Mouse (Mus musculus) lung, adult 18-20 months (tissue): Measurements from ENCODE around the gene Lypla2.
"Not testable (repeated sequence)": the region's sequence is repeated elsewhere in the genome, so short reads cannot be mapped to it uniquely, and the experiment has no call there.

Experiments used
- DNase-seq, 2 experiments: peaks; one replicate each; pipeline ENCODE4 v3.0.0; 2022; ENCODE audit warnings: mixed read lengths in 2 of 2

Gene Lypla2

DNA sequence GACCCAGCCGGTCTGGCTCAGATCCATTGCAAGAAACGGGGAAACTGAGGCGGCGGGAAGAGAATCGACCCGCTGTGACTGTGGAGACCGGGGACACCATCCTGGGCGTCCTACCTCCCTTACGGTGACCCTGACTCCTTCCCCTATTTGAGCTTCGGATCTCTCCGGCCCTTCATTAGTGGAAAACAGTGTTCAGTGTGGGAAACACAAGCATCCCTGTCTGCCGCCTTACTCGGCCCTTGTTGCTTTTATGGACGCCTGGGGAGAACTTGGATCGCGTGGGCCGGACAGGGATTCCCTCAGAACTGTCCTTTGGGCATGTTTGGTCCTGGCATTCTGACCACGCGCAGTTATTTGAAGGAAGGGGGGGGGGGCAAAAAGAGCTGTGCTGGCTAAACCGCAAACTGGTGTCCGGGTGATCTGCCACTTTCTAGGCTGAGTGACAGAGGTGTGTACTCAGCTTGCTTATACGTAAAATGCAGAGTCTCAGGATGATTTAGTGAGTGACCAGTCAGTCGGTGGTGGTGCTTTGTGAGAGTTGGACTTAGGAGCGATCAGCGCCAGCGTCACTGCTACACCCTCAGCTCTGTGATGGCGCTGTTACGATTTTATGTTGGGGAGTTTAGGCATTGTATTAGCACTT lies 25.6 kb downstream of the Lypla2 start:
- no peak for DNase-seq

DNA sequence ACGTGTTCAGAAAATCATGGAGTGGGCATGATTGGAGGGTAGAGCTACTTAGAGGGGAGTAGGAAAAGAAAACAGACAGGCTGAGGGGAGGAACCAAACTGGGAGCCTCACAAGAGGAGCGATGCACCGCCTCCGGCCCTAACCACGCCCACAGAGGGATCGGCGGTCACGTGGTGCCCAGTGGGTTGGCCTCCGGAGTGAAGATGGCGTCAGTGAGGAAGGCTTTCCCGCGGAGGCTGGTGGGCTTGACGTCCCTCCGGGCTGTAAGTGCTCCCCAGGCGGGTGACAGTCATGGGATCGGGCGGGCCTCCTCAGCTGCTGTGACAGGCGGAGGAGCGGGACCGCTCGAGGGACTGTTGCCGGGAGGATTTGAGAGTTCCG lies 26.2 kb downstream of the Lypla2 start, which contains the start of gene Hmgcl:
TSS of gene Hmgcl (plus strand) at position 171 of the 381 bp plus-strand sequence.
- DNase-seq, result peak; percentile 96 to 97

DNA sequence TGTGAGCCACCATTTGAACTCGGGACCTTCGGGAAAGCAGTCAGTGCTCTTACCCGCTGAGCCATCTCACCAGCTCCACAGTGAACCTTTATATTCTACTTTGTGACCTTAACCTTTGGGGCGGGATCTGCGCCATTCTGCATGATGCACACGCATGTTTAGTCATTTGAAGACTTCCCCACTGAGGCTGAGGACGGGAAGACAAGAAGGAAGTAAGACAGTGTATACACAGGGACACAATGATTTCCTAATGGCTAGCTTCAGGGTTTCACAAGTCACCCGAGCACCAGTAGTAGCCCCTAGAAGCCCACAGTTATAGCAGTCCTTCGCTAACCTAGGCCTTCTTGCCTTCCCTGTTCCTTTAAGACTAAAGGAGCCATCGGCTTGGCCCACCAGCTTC lies 26.7 kb downstream of the Lypla2 start:
- DNase-seq, result no peak

DNA sequence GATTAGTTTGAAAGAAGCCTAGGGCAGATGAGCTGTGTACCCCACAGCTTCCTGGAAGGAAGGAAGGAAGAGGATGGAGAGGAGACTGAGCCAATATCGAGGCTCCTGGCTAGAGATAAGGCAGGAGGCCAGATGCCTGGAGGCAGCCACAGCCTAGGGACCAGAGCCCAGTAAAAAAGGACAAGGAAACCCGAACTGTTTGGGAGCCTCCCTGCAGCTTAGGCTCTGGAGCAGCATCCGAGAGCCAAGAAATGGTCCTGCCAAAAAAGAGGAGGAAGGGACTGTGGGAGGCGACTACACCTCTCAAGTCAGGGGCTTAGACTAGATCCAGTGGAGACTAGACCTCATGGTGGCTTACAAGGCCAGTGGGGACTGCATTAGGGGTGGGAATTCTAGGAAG lies 29.0 kb downstream of the Lypla2 start:
- DNase-seq, result peak in 1 of 2 experiments; percentile 33

DNA sequence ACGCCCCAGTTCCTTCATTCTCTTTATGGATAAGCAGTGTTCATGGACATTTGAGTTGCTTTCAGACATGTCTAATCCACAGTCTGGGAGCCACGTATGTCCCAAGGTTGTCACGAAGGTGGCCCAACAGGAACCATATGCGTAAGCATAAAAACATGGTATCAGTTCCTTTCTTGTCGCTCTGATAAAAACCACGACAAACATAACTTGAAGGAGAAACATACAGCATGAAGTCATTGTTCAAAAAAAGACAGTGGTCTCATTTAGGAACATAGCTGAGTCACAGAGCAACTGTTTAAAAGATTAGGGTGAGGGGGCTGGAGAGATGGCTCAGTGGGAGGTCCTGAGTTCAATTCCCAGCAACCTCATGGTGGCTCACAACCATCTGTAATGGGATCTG lies 30.2 kb downstream of the Lypla2 start:
- DNase-seq, result no peak

DNA sequence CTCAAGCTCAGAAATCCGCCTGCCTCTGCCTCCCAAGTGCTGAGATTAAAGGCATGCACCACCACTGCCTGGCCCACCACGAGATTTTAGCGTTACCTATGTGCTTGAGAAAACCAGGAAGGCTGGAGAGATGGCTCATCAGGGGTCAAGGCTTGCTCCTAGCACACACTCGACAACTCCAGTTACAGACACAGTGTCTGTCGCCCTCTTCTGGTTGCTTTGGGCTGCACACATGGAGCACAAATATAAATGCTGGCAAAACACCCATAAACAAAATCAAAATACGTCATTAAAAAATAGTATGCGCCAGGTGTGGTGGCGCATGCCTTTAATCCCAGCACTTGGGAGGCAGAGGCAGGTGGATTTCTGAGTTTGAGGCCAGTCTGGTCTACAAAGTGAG lies 31.4 kb downstream of the Lypla2 start:
- not testable (repeated sequence) for DNase-seq

DNA sequence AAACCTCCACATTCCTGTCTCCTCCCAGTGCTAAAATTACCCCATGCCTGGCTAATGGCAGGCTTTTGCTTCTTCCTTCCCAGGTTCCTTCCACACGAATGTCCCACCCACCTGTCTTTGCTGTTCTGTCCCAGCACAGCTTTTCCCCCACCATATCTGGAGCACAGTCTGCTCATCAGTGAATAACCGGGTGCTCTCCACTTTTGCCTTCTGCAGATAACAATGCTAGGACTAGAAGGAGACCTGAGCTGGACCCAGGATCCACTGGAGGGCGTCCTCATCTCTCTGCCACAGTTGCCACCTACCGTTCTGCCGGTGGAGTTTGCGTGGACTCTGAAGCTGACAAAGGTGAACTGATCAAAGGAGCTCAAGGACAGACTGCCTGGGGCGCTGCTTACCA lies 33.6 kb downstream of the Lypla2 start:
- DNase-seq, result no peak

DNA sequence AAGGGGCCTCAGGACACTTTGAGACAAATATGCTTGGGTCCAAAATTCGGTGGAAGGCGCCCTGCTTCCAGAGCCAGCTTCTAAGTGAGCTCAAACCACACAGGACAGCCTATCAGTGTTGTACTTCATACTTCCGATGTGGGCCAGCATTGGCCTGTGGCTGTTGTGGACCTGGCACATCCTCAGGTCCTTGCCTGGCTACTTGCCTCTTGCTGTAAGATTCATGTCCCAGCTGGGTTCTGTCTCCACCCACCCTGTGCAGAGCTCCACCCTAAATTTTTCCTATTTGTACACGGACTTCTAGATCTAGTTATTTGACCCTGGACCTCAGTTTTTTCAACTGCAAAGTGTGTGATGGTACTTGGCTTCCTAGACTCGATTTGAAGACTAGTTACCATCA lies 36.9 kb downstream of the Lypla2 start:
- peak in 1 of 2 experiments; percentile 49 for DNase-seq

DNA sequence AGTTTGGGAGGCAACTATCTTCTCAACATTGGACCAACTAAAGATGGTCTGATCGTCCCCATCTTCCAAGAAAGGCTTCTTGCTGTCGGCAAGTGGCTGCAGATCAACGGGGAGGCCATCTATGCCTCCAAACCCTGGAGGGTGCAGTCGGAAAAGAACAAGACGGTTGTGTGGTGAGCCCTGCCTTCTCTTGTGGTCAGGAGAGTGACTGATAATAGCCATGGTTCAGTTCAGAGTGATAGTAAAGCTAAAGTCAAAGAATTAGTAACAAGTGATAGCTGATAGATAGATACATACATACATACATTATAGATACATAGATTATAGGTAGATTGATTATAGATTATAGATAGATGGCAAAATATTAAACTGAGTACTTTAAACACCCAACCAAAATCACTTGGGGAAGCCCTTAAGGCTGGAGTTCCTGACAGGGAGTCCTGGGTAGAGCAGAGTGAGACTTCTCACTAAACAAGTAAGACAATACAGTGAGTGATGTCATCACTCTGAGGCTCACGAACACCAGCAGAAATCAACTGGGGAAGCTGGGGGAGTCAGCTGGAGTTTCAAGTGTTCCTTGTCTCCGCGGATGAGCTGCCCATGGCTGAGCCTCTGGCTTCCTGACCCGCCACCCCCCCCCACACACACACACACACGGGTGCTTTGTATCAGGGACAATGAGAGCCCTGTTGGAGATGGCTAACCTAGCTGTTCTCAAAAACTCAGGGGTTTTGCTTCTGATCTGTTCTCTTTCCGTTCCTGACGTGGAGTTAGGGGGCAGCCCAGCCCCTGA lies 37.5 kb downstream of the Lypla2 start:
- DNase-seq, result no peak

DNA sequence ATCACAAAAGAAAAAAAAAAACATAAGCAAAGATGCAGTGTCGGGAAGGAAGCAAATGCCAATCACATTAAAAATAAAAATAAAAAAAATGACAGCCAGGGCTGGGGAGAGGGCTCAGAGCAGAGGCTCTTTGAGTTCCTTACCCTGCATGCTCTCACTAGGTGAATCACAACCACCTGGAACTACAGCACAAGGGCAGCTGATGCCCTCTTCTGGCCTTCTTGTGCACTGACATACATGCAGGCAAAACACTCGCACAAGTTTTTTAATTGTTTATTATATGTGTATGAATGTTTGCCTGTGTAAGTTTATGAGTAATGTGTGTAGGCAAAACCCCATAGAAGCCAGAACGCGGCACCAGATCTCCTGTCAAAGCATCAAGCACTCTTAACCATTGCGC lies 40.6 kb downstream of the Lypla2 start:
- DNase-seq, result peak; percentile 20 to 33

DNA sequence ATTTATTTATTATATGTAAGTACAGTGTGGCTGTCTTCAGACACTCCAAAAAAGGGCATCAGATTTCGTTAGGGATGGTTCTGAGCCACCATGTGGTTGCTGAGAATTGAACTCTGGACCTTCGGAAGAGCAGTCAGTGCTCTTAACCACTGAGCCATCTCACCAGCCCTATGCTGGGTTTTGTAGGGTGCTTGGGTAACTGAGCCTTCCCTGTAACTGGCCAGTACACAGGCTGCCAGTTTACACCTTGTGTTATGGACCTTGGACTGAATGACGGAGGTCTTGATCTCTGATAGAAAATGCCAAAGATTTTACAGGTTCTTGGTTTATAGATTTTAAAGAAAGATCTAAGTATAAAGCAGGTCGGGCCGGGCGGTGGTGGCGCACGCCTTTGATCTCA lies 42.2 kb downstream of the Lypla2 start:
- DNase-seq, result no peak

DNA sequence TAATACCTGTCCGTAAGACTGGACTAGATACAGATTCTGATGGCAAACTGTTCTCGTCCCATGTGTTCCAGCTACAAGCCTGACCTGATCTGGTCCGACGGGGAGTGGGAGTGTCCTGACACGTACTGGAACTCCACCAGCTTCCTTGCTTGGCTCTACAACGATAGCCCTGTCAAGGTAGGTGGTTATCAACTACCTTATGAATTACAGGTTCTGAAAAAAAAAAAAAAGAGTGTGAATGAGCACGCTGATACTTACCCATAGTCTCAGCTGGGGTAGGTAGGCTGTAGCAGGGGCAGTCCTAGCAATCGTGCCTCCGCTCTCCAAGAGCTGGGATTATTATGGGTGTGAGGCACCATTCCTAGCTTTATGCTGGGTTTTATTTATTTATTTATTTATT lies 42.6 kb downstream of the Lypla2 start:
- DNase-seq, result no peak

DNA sequence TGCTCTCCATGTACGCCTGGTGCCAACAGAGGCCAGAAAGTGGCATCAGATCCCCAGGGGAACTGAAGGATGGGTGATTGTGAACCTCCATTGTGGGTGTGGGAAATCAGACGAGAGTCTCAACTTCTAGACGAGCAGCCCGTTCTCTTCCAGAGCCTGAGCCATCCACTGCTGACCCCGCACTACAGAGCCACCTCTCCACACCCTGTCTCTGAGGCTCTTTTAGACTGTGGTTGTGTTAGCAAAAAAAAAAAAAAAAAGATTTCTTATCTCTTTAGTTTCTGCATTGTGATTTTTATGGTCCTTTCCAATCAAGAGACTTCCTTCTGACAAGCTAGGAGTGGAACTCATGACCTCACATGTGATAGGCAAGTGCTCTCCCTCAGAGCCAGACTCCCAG lies 43.0 kb downstream of the Lypla2 start:
- DNase-seq, result no peak

DNA sequence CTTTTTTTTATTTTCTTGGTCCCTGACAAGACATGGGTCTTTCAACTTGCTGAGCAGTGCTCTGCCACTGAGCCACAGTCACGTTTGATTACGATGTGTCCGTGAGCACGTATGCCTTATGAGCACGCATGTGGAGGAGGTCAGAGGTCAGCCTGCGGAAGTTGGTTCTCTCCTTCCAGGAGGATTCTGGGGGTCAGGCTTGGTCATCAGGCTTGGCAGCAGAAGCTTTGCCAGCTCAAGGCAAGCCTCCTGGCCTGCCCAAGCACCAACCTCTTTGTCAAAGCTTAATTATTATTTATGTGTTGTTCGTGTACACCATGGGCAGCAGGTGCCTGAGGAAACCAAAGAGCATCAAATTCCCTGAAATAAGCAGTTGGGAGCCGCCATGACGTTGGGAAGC lies 44.0 kb downstream of the Lypla2 start:
- DNase-seq, result no peak

DNA sequence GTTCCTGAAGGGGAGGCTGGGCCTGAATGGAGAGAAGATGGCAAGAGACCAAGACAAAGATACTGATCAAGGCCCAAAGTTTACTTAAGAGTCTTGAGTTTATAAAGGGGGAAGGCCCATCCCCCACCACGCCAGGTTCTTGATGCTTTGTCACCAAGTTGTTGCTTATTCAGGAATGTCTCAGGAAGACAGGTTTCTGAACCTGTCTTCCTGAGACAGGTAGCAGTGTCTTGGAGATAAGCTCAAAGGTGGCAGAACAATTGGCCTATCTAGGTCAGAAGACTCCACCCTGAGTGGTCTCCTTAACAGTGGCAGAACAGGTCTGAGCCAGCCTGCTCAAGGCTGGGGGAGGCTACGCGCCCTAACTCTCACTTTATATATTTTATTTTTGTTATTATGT lies 45.6 kb downstream of the Lypla2 start:
- DNase-seq, result no peak

DNA sequence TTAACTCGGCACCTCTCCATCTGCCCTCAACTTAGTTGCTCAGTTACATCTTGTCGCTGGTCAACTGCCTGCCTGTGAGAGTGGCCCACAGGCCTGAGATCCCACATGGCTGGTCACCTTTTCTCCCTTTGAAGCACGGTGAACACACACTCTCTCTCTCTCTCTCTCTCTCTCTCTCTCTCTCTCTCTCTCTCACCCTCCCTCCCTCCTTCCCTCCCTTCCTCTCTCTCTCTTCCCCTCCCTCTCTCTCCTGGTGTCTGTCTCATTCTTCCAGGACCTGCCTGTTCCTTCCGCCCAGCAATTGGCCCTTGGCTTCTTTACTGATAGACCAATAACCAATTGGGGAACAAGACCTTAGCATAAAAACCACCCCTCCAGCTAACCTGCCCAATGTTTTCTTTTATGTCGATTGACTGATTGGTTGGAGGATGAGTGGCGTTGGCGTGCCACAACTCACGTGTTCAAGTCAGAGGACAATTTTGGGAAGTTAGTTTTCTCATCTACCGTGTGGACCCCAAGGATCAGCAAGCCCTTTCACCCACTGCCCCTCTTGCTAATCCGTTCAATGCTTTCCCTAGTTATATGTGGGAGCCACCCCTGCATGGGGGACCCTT lies 46.1 kb downstream of the Lypla2 start:
- DNase-seq, result no peak

DNA sequence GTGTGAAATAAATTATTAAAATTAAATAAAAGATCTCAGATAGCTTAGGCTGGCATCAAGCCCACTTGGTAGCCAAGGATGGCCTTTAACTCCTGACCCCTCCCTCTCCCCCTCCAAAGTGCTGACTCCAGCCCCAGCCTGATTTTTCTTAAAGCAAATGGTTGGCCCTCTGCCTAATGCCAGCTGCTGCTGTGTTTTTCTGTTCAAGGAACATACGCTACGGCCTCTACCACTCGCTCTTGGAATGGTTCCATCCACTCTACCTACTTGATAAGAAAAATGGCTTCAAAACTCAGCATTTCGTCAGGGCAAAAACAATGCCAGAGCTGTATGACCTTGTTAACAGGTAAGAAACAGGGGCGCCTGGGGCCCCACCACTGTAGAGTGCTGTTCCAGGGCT lies 47.1 kb downstream of the Lypla2 start:
- no peak for DNase-seq

DNA sequence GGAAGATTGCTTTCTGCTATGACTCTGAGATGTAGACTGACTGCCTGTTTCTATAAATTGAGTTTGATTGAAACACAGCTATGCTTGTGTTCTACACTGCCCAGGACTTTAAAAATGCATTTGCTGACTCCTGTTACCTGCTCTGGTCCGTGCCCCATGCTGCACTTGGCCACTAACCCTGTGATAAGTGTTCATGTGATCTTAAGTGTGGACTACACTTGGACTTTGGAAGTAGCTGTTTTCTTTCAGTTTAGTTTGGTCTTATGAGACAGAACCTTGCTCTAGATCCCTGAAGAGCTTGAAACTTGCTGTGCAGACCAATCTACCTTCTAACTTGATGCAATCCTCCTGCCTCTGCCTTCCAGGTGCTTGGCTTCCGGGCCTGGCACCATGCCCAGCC lies 48.0 kb downstream of the Lypla2 start:
- DNase-seq, result no peak

DNA sequence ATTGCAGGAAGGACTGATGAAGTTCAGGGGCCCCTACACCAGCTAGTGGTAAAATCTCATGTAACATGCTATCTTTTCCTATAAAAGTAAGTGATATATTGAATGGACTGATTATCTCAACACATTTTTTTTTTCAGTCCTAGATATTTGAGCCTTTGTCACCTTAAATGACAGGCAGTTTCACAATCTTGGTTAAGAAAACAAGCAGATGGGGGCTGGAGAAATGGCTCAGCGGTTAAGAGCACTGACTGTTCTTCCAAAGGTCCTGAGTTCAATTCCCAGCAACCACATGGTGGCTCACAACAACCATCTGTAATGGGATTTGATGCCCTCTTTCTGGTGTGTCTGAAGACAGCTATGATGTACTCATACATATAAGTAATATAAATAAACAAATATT lies 50.2 kb downstream of the Lypla2 start:
- DNase-seq, result no peak

DNA sequence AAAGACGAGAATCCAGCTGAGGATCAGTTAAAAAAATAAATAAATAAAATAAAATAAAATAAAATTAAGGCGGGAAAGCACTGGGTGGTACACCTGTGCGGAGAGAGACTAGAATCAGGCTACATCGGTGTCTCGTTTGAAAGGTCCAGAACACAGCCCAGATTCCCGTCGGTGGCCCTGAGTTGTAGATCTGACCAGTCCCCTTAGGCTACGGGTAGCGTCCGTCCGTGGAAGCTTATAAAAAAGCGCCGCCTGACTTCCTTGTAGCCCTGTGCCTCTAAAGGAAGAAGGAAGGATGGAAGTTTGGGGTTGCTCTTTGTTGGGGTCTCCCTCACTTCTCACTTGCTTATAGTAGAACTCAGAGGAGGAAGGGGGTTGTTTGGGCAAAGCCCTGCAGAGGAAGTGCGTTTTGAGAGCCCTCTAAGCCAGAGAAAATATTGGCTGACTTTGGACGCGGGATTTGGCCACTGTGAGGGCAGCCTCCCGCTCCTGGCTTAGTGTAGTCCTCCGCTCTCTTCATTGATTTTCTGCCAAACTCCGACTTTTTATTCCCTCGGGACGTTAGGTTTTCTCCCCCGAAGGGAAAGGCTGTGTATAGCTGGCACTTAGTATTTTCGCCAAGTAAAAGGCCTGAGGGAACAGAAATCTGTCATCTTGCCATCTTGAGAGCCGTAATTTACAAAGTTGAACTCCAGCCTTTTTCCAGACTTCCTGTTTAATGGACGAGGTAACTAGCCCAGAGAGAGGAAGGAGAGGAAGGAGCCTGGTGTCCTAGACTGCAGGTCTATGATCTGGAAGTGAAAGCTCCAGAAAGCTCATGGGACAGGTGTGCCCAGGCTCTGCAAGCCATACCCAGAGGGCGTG lies 50.9 kb downstream of the Lypla2 start:
- DNase-seq, result peak; percentile 31 to 40

DNA sequence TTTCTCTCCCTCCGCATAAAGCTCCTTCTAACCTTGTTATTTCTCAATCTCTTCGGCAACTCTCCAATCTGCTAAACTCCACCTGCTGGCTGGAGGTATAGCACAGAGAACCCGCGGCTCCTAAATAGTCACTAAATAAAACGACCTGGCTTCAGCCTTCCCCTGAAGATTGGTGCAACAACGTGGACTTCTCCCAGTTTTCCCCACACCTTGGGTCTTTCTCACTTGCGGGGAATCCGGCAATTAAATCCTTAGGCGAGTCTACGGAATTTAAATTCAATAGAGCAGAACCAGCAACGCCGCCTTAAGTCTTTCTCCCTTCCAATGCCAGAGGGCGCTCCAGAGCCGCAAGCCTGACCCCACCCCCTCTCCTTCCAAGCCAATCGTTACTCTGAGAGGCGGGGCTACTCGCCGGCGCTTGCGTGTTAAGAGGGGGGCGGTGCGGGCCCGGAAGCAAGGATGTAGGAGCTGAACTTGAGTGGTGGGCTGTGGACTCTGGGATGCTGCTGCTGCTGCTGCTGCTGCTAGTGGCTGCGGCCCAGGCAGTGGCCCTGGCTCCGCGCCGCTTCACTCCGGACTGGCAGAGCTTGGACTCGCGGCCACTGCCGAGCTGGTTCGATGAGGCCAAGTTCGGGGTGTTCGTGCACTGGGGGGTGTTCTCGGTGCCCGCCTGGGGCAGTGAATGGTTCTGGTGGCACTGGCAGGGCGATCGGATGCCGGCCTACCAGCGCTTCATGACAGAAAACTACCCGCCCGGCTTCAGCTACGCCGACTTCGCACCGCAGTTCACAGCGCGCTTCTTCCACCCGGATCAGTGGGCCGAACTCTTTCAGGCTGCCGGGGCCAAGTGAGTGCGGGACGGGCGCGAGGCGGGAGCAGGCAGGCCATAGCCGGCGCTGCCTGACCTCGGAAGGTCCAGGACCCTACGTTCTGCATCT lies 51.9 kb downstream of the Lypla2 start, which contains the start of gene Fuca1:
TSS of gene Fuca1 (plus strand) at position 432 of the 938 bp plus-strand sequence.
- DNase-seq, result peak; percentile 96 to 97

DNA sequence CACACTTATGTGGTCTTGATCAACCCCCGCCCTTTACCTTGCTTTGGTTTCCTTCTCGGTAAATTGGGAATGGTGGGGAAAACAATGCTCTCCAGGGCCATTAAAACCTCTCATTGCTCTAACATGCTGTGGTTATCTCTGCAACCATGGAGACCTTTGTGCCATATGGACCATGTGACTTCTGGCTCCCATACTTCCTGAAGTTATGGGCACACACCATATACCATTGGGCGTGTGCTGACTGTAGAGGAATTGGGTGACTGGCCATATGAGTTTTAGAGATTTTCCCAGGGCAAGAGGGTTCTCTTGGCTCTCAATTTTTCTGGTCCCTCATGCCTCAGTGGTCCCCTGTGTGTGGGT lies 53.2 kb downstream of the Lypla2 start:
- DNase-seq, result no peak
